Mouse (Mus musculus) cerebellum, adult 9-10 months (tissue): ENCODE measurements around the gene Col4a1.

Source experiments
- DNase-seq: peaks from one replicate; pipeline ENCODE4 v3.0.0; 2022

Gene Col4a1

GRCm38 (mm10) chr8:11312349-11313175 lies at the start of gene Col4a1, which contains the start of gene Col4a2:
TSS of gene Col4a1 (minus strand) at chr8:11312826.
TSS of gene Col4a2 (plus strand) at chr8:11312805.
- DNase-seq = no peak

GRCm38 (mm10) chr8:11361546-11362277 lies 49.1 kb upstream of the Col4a1 start:
- no peak for DNase-seq

DNA sequence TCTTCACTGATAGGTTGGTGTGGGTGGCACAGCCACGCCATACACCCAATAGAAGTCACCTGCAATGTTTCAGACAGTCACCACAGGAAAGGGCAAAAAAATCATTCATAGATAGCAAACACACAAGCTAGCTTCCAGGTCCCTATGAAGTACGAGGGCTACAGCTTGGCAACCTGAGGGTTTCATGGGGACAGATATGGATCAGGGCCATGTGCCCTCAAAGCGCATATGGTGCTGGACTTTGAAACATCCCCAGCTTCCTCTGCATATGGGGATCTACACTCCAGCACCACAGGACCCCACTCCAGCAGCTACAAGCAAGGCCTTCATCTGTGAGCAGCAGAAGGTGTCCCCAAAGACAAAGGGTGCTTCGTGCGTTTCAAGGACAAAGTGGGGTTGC lies 47.2 kb upstream of the Col4a1 start:
- no peak for DNase-seq

GRCm38 (mm10) chr8:11357921-11358436 lies 45.4 kb upstream of the Col4a1 start:
- no peak for DNase-seq

- no peak for DNase-seq
Observed at GRCm38 (mm10) chr8:11356776-11357175, 44.1 kb upstream of the Col4a1 start.

- DNase-seq = no peak
Observed at GRCm38 (mm10) chr8:11355900-11356299, 43.3 kb upstream of the Col4a1 start.

GRCm38 (mm10) chr8:11354800-11355451 lies 42.3 kb upstream of the Col4a1 start:
- DNase-seq = no peak

DNA sequence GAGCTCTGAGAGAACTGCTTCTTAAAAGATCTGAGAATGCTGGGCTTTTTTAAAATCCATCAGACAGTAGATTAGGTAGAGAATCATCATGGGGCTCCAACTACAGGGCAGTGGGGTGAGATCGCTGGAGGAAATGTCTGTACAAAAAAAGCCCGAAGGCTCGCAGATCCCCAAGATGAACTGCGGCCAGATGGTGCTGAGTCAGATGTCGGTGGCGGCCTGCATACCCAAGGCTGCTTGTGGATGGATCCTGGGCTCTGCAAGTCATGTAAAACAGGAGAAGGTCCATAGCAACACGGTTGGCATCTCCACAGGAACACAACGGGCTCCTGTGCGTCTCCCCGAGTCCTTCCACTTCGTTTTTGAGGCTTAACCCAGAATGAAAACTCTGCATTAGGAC lies 39.9 kb upstream of the Col4a1 start:
- DNase-seq = no peak

DNA sequence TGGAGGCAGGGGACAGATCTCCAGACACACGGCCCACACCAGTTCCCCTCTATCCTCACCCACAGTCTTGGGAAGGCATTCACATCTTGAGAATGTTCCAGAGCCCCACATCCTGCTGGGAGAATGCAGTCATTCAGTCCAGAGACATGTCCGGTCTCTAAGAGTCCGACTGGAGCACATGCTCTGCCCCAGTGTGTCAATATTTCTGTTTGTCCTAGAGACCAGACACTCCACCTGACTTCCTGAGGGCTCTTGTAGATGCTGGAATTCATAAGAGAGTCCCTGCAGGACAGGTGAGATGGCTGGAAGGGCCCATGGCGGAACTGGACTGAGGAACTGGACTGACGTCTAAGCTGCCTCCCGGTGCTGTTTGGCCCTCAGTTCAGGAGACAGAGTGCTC lies 38.7 kb upstream of the Col4a1 start:
- DNase-seq = no peak

GRCm38 (mm10) chr8:11348622-11349021 lies 36.0 kb upstream of the Col4a1 start:
- no peak for DNase-seq

DNA sequence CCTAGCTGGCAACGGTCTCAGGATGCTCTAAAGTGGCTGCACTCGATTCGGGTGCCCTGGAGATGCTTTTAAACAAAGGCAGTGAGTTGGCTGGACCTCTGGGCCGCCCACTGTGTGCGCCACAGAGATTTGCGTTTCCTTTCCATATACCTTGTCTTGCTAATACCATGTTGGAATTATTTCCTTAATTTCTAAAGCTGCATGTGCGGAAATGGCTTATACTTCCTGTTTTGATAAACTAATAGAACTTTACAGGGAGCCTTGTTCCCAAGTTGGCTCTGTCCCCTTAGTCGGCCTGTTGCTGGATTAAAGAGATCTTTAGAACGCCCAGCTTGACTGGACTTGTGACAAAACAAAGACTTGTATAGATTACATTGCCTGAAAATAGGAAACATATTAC lies 35.1 kb upstream of the Col4a1 start:
- no peak for DNase-seq

DNA sequence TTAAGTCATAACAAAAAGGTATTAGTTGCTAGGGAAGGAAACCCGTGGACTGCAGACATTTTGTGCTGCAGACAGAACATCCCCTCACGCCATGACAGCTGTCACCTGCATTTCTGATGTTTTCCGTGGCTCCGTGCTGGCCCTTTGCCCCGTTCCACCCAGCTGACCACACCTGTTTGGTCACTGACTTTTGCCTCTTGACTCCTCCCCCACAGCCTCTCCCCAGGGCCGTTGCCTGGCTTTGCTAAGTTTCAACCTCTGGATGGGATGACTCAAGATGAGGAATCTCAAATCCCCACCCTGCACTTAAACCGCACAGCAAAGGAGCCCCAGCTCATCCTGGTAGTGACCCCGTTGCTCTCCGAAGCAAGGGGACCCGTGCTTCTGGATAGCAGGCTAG lies 33.6 kb upstream of the Col4a1 start:
- DNase-seq = no peak

GRCm38 (mm10) chr8:11344459-11344858 lies 31.8 kb upstream of the Col4a1 start:
- no peak for DNase-seq

DNA sequence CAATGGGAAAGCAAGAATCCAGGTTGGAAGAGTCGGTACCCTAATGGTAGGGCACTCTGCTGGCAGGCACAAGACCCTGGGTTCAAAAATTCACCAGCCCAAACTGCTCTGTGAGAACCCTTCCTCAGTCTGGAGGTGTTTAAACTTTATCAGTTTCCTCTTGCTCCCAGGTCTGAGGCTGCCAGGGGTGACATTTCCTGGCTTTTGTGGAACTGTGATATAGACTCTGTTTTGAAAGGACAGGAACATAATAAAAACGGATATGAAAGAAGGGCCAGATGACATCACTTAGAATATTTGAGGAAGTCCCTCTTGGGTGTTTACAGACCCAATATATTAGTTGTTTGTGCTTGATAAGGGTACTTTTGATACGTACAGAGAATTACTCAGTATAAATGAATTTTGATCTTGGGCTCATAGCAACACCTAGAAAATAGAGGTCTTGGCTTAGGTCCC lies 28.5 kb upstream of the Col4a1 start:
- no peak for DNase-seq

GRCm38 (mm10) chr8:11340310-11341110 lies 27.9 kb upstream of the Col4a1 start:
- no peak for DNase-seq

DNA sequence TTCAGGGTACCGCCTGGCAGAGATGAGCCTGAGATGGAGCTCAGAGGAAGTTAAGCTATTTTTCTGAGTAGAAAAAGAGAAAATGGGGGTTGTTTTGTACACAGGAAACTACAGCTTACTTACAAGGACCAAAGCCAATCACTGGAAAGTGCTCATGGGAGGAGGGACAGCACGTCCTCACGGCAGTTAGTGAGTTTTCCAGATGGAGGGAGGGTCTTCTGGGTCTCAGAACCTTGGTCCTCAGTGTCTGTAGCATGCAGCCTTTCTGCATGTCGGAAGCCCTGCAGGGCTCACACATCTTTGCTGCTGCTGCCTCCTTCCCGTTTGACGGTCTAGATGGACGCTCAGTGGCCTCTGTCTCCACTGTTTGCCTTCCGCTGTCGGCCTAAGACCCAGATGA lies 25.9 kb upstream of the Col4a1 start:
- no peak for DNase-seq

DNA sequence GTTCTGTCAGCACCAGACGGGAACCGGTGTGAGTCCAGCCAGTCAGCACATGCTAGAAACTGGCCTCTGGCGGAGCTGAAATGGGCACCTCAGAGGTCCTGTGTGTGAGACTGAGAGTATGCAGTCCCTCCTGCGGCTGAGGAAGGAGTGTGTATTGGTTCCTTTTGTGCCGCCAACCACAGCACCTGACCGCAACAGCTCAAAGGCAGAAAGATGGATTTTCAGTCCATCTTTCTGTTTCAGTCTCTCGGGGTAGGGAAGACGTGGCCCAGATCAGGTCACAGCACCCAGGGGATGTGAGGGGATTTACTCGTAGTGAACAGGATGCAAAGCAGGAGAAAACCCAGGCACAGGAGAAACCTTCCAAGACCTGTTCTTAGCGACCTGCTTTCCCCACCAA lies 25.0 kb upstream of the Col4a1 start:
- no peak for DNase-seq

DNA sequence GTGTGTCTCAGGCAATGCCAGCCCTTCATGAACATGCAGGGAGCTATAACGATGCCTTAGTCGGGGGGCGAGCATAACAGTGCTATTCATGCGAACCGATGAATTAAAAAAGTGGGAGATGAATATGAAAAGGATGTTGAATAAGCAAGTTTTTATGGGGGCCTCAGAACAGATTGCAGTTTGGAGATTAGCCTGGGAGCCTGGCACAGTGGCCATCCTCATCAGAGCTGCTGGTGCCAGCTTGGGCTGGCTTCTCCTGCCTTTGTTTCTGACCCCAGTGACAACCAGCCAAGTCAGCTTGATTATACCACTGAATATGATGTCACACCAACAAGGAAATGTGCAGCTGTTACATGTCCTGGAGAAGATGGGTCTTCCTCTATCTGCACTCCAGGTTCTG lies 23.7 kb upstream of the Col4a1 start:
- DNase-seq = no peak

- DNase-seq = no peak
Observed at GRCm38 (mm10) chr8:11335238-11335637, 22.6 kb upstream of the Col4a1 start.

DNA sequence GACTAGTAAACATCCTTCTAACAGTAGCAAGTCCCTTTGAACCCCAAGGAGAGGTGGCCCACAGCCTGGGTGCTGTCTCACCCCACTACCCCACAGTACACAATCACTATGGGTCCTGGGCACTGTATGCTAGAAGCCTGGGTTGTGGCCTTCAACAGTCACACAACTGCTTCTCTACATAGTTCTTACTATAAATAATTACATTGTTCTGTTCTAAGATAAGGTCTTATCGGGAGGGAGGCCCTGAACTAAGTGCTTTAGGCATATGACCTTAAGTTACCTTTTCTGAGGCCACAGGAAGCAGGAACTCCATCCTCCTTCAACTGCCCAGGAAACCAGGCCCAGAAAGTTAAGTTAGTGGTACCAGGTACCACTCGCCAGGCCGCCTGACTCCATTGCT lies 21.9 kb upstream of the Col4a1 start:
- DNase-seq = no peak

GRCm38 (mm10) chr8:11333746-11334145 lies 21.1 kb upstream of the Col4a1 start:
- DNase-seq = no peak

- no peak for DNase-seq
Observed at GRCm38 (mm10) chr8:11331561-11331960, 18.9 kb upstream of the Col4a1 start.
